Mouse (Mus musculus) adrenal gland, postnatal 36 days (tissue): ENCODE measurements at regions not wholly inside any gene's neighbourhood (a gene's known extent, or its start where the extent isn't known, plus 50 kb on each side); places are given as distances from the start of the nearest gene placed in this dataset.

Source experiments
- DNase-seq, 2 experiments: peaks; one replicate each; pipeline ENCODE4 v3.0.0; 2021; ENCODE audit warnings: mixed read lengths in 1 of 2

- DNase-seq = no peak
Observed at GRCm38 (mm10) chr6:117114859-117115258, 53.5 kb upstream of the Cxcl12 start.

- no peak for DNase-seq
Observed at GRCm38 (mm10) chr6:117118081-117118480, 50.3 kb upstream of the Cxcl12 start.
